Mouse (Mus musculus) ZHBTc4 (cell line): ENCODE results near the gene Fgf11.

Experiments
- DNase-seq: peaks from one replicate; pipeline ENCODE4 v3.0.0-alpha.2; 2011; ENCODE audit warnings: low read depth, low spot score

Gene Fgf11

DNA sequence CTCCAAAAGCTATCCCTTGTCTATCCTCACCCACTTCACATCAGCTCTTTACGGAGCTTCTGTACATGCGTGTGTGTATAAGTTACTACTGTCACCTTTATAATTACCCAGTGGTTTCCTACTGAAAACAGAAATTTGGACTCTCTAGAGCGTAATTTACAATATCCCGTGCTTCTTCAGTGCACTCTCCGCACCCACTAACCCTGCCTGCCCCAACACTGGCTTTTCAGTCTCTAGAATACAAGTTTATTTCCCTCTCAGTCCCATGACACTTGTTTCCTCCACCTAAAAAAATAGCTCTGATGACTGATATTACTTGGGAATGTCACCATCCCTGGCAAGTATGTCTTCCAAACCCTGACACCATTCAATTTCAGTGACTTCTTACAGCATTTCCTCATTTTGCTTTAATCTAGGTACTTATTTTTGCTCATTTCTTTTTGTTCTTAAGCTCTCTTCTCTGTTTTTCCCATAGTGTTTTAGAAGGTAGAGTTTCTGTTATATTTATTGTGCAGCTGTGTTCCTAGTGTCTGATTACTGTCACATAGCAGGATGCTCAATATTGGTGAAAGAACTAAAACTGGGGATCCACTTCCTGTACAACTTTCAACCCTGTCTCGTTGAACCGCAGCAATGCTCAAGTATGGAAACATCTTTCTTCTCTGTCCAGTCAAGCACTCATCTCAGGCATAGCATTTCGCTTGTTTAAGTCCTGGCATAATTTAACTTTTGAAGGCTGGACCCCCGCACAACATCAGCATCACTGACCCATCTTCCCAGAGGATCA is 44.2 kb downstream of the Fgf11 start:
- no peak for DNase-seq

DNA sequence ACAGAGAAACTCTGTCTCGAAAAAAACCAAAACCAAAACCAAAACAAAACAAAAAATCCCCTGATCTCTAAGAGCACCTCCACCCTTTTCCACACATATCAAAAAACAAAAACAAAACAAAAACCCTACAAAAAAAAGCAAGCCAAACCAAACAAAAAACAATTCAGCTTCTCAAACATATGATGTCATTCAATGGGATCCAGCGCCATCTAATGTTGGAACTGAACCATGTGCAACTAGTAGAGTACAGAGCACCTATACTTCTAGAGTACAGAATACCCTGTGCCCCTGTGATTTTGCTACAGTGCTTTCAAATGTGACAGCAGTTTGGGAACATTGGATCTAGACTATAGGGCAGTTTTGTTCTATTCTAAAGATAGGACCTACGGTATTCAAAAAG is 47.0 kb downstream of the Fgf11 start:
- peak; percentile 72 for DNase-seq

DNA sequence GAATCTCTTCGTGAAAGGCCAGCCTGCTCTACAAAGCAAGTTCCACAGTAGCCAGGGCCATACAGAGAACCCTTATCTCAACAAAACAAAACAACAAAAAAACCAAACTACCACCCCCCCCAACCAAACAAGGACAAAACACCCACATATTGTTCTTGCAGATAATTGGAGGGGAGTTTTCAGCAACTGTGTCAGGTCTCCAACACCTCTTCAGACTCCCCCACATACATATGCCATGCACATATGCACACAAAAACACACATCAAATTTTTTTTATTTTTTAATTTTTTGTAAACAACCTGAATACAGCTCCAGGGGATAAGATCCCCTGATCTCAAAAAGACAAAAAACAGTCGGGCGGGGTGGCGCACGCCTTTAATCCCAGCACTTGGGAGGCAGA is 47.4 kb downstream of the Fgf11 start:
- DNase-seq = no peak

DNA sequence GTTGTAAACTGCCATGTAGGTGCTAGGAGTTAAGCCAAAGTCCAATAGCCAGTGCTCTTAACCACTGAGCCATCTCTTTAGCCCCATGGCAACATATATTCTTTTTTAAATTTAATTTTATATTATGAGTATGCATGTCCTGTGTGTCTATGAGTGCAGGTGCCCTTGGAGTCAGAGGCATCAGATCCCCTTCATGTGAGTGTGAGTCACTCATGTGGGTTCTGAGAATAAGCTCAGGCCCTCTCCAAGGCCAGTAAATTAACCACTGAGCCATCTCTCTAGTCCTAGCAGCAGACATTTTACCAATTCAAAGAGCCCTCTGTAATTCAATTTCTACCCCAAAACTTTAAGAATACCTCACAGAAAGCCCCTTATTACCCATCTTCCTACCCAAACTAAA is 49.0 kb downstream of the Fgf11 start:
- DNase-seq = no peak

DNA sequence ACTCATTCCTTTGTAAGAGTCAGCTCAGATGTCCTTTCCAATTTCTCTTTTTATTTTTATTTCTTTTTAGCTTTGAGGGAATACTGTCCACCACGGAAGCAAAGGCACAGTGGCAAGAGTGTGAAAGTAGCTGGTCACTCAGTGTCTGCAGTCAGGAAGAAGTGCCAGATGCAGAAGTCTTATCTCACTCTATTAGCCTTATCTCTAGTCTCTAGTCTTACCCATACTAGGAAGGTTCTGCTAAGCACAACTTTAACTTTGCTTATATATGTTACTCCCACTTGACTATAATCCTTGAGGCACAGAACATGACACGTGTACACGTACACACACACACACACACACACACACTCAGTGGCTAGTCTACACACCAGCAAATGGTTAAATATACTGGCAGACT is 50.0 kb downstream of the Fgf11 start:
- no peak for DNase-seq
